Mouse (Mus musculus): Measurements from ENCODE around the gene Gnb5.

Gene Gnb5

DNA sequence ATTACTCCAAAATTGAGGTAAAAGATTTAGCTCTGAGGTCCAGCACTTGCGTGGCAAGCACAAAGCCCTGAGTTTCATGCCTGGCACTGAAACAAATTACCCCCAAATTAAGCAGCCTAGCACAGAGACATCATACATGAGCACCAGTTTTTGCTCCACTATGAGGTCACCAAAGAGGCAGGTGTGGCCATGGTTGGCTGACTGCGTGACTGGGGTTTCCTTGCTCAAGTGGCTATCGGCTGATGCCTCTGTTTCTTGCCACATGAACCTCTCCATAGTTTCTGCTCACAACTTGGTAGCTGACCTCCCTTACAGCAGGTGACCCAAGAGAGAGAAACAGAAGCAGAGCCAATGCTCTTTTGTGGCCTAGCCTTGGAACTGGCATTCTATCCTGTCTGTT, 22.0 kb downstream of the Gnb5 start:
- H3K36me3 ChIP-seq (ENCODE audit: insufficient read depth, low read length) = peaks cover 14% of the 10 kb centered on the region; the same call in 1 of the 2 replicates
- H3K27me3 ChIP-seq (ENCODE audit: insufficient read depth, low read length) = no peaks in the 10 kb centered on the region
- H3K4me3 ChIP-seq (replicated peaks; ENCODE audit: low read length) = no peak overlapping the region
- H3K4me1 ChIP-seq (replicated peaks; ENCODE audit: low read depth, low read length) = peaks cover 50% of the 10 kb centered on the region
- no peak for TF ChIP-seq CTCF (conservative IDR thresholded peaks at IDR 0.05; ENCODE audit: low read length)
- no peak for TF ChIP-seq NANOG (IDR thresholded peaks at IDR 0.05; ENCODE audit: borderline replicate concordance, low read length)
- TF ChIP-seq POU5F1 (IDR thresholded peaks at IDR 0.05; ENCODE audit: borderline replicate concordance, low read length) = no peak
- no peaks in the 10 kb centered on the region for H3K9me3 ChIP-seq (ENCODE audit: low read length)

DNA sequence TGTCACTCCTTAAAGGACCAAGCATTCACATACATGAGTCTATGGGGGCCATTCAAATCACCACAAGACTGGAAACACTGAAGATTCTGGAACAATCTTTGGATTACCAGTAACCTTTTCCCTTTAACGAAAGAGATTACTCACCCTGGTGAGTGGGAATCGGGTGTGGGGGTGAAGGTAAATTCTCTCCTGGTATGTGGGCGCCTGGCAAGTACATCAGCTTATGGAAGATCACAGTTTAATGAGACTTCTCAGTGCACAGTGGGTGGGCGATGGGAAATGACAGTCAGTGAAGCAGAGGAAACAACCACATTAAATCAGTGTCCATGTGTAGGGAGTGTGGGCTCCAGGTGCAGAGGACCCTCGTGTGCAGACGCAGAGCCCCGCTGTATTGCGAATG, 24.7 kb downstream of the Gnb5 start:
- H3K36me3 ChIP-seq (ENCODE audit: insufficient read depth, low read length) = peaks cover 27% of the 10 kb centered on the region
- no peaks in the 10 kb centered on the region for H3K9me3 ChIP-seq (ENCODE audit: low read length)
- no peak for TF ChIP-seq POU5F1 (IDR thresholded peaks at IDR 0.05; ENCODE audit: borderline replicate concordance, low read length)
- TF ChIP-seq NANOG (IDR thresholded peaks at IDR 0.05; ENCODE audit: borderline replicate concordance, low read length) = no peak
- TF ChIP-seq CTCF (conservative IDR thresholded peaks at IDR 0.05; ENCODE audit: low read length) = no peak
- H3K4me1 ChIP-seq (replicated peaks; ENCODE audit: low read depth, low read length) = peaks cover 46% of the 10 kb centered on the region
- no peaks in the 10 kb centered on the region for H3K27me3 ChIP-seq (ENCODE audit: insufficient read depth, low read length)
- H3K4me3 ChIP-seq (replicated peaks; ENCODE audit: low read length) = no peak overlapping the region

DNA sequence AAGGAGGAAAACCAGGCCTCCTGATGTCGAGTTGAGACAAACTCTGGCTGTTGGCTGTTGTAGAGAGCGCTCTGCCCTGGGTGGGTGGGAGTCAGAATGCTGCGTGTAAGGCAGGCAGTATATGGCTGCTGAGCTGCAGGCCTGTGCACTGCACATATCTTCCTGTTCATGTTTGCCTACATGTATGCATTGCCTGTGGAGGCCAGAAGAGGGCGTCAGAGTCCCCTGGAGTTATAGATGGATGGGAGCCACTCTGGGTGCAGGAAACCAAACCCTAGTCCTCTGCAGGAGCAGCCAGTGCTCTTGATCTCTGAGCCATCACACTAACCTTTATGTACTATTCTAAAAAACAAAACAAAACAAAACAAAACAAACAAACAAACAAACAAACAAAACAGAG, 28.4 kb downstream of the Gnb5 start:
- TF ChIP-seq NANOG (IDR thresholded peaks at IDR 0.05; ENCODE audit: borderline replicate concordance, low read length) (no peak), POU5F1 (IDR thresholded peaks at IDR 0.05; ENCODE audit: borderline replicate concordance, low read length) (no peak), CTCF (conservative IDR thresholded peaks at IDR 0.05; ENCODE audit: low read length) (peak; percentile 43)
- peaks cover 61% of the 10 kb centered on the region for H3K36me3 ChIP-seq (ENCODE audit: insufficient read depth, low read length)
- H3K9me3 ChIP-seq (ENCODE audit: low read length) = no peaks in the 10 kb centered on the region

DNA sequence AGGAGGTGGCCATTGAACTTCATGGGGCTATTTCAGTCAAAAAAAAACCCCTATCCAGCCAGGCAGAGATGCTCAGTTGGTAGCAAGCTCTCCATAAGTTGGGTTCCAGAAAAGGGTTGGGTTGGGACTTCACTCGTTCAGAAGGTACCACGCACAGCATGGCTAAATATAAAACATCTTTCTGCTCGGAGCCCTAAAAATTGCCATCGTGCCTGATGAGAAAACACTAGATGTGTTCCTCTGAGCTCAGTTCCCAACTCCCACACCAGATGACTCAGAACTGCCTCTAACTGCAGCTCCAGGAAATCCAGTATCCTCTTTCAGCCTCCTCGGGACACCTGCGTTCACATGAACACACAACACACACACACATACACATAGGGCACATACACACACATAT, 31.9 kb downstream of the Gnb5 start:
- peaks cover 59% of the 10 kb centered on the region for H3K36me3 ChIP-seq (ENCODE audit: insufficient read depth, low read length)
- TF ChIP-seq POU5F1 (IDR thresholded peaks at IDR 0.05; ENCODE audit: borderline replicate concordance, low read length) = no peak
- no peak for TF ChIP-seq CTCF (conservative IDR thresholded peaks at IDR 0.05; ENCODE audit: low read length)
- TF ChIP-seq NANOG (IDR thresholded peaks at IDR 0.05; ENCODE audit: borderline replicate concordance, low read length) = no peak
- no peaks in the 10 kb centered on the region for H3K27me3 ChIP-seq (ENCODE audit: insufficient read depth, low read length)

More for the DNA sequence above, 28.4 kb downstream of the Gnb5 start:
- H3K4me3 ChIP-seq (replicated peaks; ENCODE audit: low read length) = no peak overlapping the region
- peaks cover 29% of the 10 kb centered on the region for H3K4me1 ChIP-seq (replicated peaks; ENCODE audit: low read depth, low read length)
- H3K27me3 ChIP-seq (ENCODE audit: insufficient read depth, low read length) = no peaks in the 10 kb centered on the region

DNA sequence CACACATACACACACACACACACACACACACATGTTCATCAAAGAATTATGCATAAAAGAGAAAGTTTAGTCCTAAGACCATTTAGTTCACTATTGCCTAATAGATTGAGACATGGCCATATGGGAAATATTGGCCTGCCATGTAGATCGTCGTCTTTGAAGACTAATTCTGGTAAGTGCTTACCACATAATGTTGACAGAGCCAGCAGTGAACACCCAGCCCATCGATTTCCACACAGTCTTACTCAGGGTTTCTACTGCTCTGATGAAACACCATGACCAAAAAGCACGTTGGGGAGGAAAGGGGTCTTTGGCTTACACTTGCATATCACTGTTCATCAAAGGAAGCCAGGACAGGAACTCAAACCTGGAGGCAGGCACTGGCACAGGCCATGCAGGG, 36.3 kb downstream of the Gnb5 start:
- TF ChIP-seq NANOG (IDR thresholded peaks at IDR 0.05; ENCODE audit: borderline replicate concordance, low read length) = no peak
- no peak for TF ChIP-seq POU5F1 (IDR thresholded peaks at IDR 0.05; ENCODE audit: borderline replicate concordance, low read length)
- TF ChIP-seq CTCF (conservative IDR thresholded peaks at IDR 0.05; ENCODE audit: low read length) = no peak
- H3K4me1 ChIP-seq (replicated peaks; ENCODE audit: low read depth, low read length) = peaks cover 21% of the 10 kb centered on the region

More for the DNA sequence above, 31.9 kb downstream of the Gnb5 start:
- no peaks in the 10 kb centered on the region for H3K9me3 ChIP-seq (ENCODE audit: low read length)
- H3K4me3 ChIP-seq (replicated peaks; ENCODE audit: low read length) = no peak overlapping the region
- peaks cover 15% of the 10 kb centered on the region for H3K4me1 ChIP-seq (replicated peaks; ENCODE audit: low read depth, low read length)

DNA sequence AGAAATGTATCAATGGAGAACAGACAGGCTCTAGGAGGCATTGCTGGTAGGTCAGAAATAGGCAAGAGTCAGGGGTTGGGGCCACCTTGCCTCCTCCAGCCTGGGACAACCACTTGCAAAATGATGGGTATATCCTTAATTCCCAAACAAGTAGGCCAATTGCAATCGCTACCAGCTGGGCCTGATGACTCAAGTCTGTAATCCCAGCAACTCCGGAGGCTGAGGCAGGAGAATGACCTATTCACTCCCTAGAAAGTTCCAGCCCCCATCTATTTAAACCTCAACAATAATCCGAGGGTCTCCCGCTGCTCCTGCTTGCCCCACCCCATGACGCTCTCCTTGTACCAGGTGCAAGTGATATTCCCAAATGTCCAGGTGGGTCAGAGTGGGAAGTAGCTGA, 41.4 kb downstream of the Gnb5 start, which contains the start of gene Bcl2l10:
TSS of gene Bcl2l10 (plus strand) at position 301 of the 400 bp plus-strand sequence.
- H3K4me1 ChIP-seq (replicated peaks; ENCODE audit: low read depth, low read length) = peaks cover 33% of the 10 kb centered on the region
- TF ChIP-seq CTCF (conservative IDR thresholded peaks at IDR 0.05; ENCODE audit: low read length) = no peak
- TF ChIP-seq NANOG (IDR thresholded peaks at IDR 0.05; ENCODE audit: borderline replicate concordance, low read length) = no peak
- no peak for TF ChIP-seq POU5F1 (IDR thresholded peaks at IDR 0.05; ENCODE audit: borderline replicate concordance, low read length)
- H3K27me3 ChIP-seq (ENCODE audit: insufficient read depth, low read length) = peaks cover 11% of the 10 kb centered on the region; the same call in 1 of the 2 replicates
- H3K4me3 ChIP-seq (replicated peaks; ENCODE audit: low read length) = peak within 1 kb of the TSS; percentile 65
- peaks cover 23% of the 10 kb centered on the region; the same call in 1 of the 2 replicates for H3K36me3 ChIP-seq (ENCODE audit: insufficient read depth, low read length)
- no peaks in the 10 kb centered on the region for H3K9me3 ChIP-seq (ENCODE audit: low read length)

More for the DNA sequence above, 36.3 kb downstream of the Gnb5 start:
- Histone ChIP-seq H3K4me3 (replicated peaks; ENCODE audit: low read length) (no peak overlapping the region), H3K9me3 (ENCODE audit: low read length) (no peaks in the 10 kb centered on the region), H3K36me3 (ENCODE audit: insufficient read depth, low read length) (peaks cover 48% of the 10 kb centered on the region), H3K27me3 (ENCODE audit: insufficient read depth, low read length) (0 out of 2 replicates have a peak, but pooled peaks cover 7% of the 10 kb centered on the region)

DNA sequence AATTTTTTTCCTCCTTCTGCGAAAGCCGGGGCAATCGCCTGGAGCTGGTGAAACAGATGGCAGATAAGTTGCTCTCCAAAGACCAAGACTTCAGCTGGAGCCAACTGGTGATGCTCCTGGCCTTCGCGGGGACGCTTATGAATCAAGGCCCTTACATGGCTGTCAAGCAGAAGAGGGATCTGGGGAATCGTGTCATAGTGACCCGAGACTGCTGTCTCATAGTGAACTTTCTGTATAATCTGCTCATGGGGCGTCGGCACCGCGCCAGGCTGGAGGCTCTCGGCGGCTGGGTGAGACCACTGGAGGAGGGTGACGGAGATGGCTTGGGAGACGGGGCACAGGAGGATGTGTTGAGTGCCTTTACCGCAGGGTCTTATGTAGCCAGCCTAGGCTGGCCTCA, 42.0 kb downstream of the Gnb5 start:
- Histone ChIP-seq H3K27me3 (ENCODE audit: insufficient read depth, low read length) (peaks cover 11% of the 10 kb centered on the region; the same call in 1 of the 2 replicates), H3K4me3 (replicated peaks; ENCODE audit: low read length) (peak overlapping the region; percentile 65), H3K36me3 (ENCODE audit: insufficient read depth, low read length) (peaks cover 18% of the 10 kb centered on the region; the same call in 1 of the 2 replicates), H3K9me3 (ENCODE audit: low read length) (no peaks in the 10 kb centered on the region), H3K4me1 (replicated peaks; ENCODE audit: low read depth, low read length) (peaks cover 39% of the 10 kb centered on the region)
- no peak for TF ChIP-seq POU5F1 (IDR thresholded peaks at IDR 0.05; ENCODE audit: borderline replicate concordance, low read length)
- no peak for TF ChIP-seq CTCF (conservative IDR thresholded peaks at IDR 0.05; ENCODE audit: low read length)
- no peak for TF ChIP-seq NANOG (IDR thresholded peaks at IDR 0.05; ENCODE audit: borderline replicate concordance, low read length)

DNA sequence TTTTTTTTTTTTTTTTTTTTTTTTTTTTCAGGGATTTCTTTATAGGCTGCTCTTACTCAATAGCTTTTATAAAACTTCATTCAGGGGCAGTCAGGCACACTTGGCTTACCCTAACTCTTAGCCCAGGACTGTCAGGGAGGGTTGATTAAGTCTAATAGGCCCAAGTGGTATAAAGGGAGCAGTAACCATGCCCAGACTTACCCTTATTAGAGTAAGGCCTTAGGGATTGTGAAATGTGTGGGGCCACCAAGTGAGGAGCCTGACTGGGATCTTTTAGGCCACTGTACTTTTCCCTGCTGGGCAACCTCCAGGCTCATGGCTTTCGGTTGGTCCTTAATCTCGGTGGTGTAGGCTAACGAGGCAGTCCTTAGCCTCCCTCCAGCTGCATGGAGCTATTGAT, 42.6 kb downstream of the Gnb5 start:
- peaks cover 11% of the 10 kb centered on the region; the same call in 1 of the 2 replicates for H3K27me3 ChIP-seq (ENCODE audit: insufficient read depth, low read length)
- peaks cover 16% of the 10 kb centered on the region; the same call in 1 of the 2 replicates for H3K36me3 ChIP-seq (ENCODE audit: insufficient read depth, low read length)
- TF ChIP-seq POU5F1 (IDR thresholded peaks at IDR 0.05; ENCODE audit: borderline replicate concordance, low read length) (no peak), NANOG (IDR thresholded peaks at IDR 0.05; ENCODE audit: borderline replicate concordance, low read length) (no peak), CTCF (conservative IDR thresholded peaks at IDR 0.05; ENCODE audit: low read length) (no peak)
- no peak overlapping the region for H3K4me3 ChIP-seq (replicated peaks; ENCODE audit: low read length)
- H3K4me1 ChIP-seq (replicated peaks; ENCODE audit: low read depth, low read length) = peaks cover 45% of the 10 kb centered on the region
- no peaks in the 10 kb centered on the region for H3K9me3 ChIP-seq (ENCODE audit: low read length)

DNA sequence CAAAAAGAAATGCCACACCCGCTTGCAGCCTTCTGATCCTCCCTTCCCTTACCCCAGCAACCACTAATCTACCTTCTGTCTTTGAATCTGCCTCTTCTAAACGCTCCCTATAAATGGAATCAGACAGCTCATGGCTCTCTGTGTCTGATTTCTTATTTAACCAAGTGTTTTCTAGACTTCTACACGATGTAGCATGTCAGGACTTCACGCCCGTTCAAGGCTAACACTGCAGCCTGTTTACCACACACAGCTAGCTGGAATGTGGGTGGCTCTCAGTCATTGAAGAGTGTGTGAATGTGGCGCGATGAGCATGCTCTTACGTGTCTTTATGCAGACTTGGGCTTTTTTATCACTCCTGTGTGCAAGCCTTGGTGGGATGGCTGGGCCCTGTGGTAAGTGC, 47.0 kb downstream of the Gnb5 start:
- peak overlapping the region; percentile 20; the same call in 1 of the 2 replicates for H3K4me3 ChIP-seq (replicated peaks; ENCODE audit: low read length)
- no peaks in the 10 kb centered on the region for H3K36me3 ChIP-seq (ENCODE audit: insufficient read depth, low read length)
- peaks cover 4% of the 10 kb centered on the region; the same call in 1 of the 2 replicates for H3K27me3 ChIP-seq (ENCODE audit: insufficient read depth, low read length)
- H3K9me3 ChIP-seq (ENCODE audit: low read length) = no peaks in the 10 kb centered on the region
- H3K4me1 ChIP-seq (replicated peaks; ENCODE audit: low read depth, low read length) = peaks cover 69% of the 10 kb centered on the region
- no peak for TF ChIP-seq POU5F1 (IDR thresholded peaks at IDR 0.05; ENCODE audit: borderline replicate concordance, low read length)

Data from E14TG2a.4 (cell line).